Mouse (Mus musculus) forelimb bud, embryonic 11.5 days (tissue): ENCODE measurements at regions not wholly inside any gene's neighbourhood (a gene's known extent, or its start where the extent isn't known, plus 50 kb on each side); places are given as distances from the start of the nearest gene placed in this dataset.
A peak's percentile ranks its signal among the peaks of the same experiment; 100 is the strongest.

Source experiments
- DNase-seq: peaks from one replicate; pipeline ENCODE4 v3.0.0-alpha.2; 2012; ENCODE audit warnings: low read depth, low spot score

DNA sequence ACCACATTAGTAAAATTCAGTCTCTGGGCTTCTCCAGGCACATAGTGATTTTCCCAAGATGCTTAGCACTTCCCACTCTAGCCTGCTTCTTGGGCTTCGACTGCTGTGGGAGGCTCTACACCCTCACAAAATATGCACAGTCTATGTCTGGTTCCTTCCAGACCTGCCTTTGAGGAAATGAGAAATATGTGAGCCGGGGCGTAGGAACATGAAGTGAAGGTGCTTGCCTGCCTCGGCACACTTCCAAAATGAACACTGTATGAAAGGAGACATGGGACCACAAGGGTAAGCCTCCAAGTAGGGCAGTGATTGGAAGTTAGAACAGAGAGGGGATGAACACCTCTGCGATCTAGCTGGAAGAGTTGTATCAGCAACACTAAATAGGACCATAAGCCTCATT lies 54.5 kb downstream of the Gm10260 start:
- DNase-seq = no peak

DNA sequence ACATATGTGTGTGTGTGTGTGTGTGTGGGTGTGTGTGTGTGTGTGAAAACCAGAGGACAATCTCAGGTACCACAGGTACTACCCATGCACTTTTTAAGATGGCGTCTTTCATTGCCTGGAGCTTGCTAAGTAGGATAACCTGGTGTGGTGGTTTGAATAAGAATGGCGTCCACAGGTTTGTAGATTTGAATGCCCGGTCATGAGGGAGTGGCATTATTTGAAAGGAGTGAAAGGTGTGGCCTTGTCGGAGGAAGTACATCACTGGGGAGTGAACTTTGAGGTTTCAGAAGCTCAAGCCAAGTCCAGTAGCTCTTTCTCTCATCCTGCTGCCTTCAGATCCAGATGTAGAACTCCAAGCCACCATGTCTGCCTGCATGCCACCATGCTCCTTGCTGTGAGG lies 55.9 kb downstream of the Gm10260 start:
- DNase-seq = no peak

DNA sequence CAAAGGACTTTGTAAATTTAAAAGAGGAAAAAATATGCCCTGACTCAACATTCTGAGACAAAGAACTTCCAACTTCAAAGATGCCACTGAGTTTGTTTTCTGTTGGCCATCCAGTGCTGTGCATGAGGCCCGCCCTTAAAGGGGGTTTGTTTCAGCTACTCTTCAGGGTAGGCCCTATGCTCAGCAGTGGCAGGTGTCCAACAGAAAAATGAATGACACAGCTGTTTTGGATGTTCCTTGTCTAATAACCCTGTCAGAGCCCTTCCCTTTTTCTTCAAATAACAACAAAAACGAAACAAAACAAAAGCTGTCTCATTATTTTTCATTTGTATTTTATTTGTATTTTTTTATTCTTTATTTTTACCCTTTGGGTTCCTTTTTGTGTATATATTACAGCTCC lies 61.5 kb downstream of the Gm10260 start:
- DNase-seq = no peak

DNA sequence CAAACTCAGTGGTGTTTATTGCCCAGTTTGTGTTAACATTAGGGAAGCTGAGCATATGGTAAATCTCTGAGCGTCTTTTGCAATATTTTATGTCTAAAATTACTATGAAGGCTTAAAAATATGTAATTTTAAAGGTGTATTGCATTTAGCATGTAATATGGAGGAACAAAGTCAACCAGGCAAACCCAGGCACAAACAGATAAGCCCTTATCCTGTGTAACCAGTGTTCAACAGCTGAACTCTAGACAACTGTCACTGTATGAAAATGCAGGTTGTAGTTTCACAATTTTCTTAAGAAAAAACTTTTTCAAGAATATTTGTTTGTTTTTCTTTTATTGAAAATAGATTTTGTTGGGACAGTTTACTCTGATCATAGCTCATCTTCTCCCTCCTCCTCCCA lies 62.1 kb downstream of the Gm10260 start:
- no peak for DNase-seq

DNA sequence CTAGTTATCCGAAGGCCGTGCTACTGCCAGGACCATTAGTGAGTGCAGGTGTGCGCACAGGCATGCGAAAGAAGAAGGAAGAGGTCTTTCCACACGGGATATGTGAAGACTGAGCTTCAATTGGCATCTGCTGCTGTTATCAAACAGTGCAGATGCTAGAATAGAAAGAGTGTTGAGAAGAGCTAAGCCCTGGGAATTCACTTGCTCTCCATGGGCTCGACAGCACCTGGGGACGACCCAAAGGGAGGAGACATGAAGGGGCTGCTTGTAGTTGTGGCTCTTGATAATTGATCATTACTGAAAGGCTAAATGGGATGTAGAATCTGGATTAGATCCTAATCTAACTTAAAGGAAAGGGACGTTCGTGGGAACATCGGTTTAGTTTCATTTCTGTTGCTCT lies 63.2 kb downstream of the Gm10260 start:
- no peak for DNase-seq

DNA sequence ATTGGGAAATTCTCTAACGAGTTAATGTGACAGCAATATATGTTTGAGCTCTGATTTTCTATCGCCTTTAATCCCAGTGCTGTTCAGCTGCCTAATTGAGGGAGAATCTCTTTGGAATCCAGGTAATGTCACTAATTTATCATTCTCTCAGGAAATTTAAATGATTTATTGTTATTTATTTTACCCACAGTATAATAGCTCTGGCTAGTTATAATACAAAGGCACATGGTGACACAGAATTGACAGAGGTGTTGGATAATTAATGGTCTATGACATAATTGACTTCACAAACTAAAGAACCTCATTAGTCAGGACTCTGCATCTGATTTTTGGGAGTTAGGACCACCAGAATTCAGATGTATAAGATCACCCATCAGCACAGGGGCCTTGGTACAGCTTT lies 65.4 kb downstream of the Gm10260 start:
- DNase-seq = no peak

DNA sequence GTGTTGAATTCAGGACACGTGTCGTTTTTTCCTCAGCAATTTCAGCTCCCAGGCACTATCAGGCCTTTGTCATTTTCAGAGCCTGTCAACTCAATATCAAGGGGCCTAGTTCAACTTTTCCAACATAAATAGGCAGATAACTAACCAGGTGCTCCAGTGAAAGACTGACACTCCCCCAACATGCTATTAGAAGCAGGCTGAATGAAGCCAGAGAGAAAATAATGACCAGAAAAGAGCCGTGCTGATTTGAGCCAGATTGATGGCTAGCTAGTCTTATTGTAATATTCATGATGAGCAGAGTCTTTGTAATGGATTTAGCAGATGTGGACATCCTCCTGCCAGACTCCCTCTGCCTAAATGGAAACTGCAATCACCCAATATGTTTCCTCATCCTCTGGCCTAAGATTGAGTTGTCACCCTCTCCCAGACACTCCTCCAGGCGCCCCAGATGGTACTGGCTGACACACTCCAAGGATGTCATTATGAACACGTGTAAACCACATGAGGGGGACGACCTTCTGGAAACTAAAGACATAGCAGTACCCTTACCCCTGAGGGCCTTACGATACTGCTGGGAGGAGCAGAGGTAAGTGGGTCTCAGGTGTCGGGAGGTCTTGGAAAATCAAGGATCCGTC lies 66.0 kb downstream of the Gm10260 start:
- peak; percentile 48 for DNase-seq

DNA sequence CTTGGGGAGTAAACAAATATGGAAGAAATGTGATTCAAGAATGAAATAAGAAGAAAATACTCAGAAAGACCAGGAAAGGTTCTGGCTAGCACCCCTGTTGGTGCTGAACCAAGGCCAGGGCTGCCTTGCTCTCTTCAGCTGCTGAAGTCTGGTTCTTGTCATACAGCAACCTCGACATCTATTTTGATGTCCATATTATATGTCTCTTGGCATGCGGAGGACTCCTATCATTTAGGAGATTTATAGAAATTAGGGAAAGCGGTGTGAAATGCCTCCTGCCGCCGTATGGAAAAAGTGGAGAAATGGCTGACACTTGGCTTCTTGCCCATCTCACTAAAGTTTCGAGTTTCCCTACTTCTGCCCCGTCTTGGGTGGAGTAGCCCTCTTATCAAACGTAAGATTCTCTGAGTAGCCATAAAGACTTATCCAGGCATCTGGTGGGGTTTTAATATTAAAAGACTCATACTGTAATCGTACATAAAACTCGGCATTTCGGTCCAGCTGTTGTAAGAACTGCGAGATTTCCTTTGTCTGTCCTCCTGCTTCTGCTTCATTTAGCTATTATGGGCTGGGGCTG lies 72.0 kb downstream of the Gm10260 start:
- DNase-seq = no peak

DNA sequence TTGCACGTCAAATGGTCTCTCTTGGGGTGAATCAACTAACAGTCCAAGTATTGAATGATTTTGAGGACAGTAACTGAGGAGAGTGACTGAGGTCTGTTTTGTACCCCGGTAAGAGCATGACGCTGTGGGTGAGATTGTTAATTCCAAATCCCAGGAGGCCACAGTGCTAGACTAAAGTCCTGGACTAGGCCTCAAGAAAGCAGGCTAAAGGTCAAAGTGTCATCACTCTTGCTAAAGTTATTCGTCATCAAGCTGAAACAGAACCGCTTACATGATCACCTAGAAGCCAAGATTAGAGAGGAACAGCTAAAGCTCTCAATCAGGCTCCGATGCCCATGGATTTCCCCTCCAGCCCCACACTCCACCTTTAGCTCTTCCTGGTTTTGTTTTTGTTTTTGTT lies 76.6 kb downstream of the Gm10260 start:
- DNase-seq = no peak

DNA sequence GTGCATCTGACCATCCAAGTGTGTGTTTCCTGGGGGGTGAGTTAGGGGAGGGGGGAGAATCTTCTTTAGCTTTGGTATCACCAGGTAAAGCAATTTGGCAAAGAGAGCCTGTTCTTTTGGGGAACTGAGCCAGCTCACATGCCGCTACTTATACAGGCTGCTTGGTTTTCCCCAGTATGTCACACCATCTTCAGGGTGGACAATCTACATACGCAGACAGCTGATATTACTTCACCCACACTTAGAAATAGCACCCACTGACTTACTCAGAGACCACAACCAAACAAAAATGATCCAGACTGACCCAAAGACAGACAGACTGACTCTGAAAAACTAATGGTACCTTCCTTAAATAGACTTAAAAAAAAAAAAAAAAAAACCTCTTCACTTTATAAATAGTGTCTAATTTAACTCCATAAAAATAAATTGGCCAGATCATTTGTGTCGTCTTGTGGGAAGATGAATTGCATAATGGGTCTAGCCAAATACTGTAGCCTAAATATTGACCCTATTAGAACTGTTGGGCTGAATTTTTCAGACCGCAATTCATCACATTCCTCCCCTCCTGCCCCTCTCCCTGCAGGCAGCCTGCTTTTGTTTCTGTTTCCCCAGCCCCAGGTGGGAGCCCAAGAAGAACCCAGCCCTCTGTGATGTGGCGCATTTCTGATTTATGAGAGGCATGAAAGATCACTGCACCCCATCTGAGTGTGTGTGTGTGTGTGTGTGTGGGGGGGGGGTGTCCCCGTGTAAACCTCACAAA lies 79.0 kb downstream of the Gm10260 start:
- peak; percentile 19 for DNase-seq

DNA sequence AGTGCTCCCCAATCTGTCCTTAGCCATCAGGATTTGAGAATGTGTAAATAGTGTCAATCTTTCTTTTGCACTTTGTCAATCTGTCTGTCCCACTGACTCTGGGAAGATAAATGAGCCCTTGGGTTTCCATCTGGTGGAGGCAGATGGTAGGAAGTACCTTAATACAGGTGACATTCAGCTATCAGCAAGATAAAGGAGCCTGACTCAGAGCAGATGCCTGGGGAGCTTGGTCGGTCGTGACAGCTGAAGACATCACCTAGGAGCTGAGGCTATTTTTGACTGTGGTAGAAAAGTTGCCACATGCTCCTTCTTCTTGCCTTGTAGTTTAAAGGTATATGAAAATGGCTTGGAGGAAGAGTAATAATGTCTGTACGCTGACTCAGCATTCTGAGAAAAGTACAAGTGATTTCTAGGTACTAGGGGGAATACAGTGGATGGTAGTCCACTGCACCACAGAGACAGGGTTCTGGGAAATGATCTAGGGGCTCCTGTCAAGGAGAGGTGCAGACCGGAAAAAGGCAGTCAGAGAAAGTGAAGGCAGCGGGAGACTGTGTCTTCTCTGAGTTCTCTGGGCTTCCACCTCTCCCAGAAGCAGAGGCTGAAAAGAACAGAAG lies 80.0 kb downstream of the Gm10260 start:
- DNase-seq = no peak

DNA sequence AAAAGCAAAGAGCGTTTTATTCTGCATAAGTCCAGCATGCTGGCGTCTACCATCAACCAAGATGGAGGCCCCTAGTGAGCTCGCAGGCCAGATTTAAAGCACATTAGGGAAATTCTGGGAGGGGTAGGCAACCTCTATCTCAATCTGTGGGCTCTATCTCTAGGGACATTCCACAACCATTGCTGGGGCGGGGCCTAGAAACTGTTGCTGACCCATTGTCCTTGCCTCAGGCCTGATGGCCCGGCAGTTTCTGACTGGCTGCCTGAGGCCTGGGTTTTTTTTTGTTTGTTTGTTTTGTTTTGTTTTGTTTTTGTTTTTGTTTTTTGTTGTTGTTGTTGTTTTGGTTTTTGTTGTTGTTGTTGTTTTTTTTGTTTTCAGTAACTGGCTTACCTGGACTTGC lies 81.4 kb downstream of the Gm10260 start:
- DNase-seq = no peak

DNA sequence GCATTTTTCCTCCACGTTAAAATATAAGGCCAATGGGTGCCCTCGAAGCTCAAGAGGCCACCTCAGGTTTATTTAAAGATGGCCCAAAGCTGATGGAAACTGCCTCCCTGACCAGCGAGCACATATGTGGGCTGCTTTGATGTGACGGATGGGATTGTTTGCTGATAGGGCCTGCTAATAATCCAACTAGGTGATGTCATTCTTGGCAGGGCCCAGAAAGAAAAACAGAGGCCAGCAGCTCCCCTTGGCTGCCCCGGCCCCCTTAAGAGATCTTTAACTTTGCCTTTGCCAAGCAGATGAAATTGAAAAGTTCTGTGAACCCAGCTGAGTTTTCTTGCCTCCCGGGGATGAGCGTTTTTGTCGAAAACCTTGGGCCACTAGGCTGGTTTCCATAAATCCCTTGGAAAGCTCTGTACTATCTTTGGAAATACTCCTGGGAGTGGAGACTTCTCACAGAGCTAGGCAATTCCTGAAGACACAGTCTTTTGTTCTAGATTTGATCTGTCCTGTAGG lies 83.8 kb downstream of the Gm10260 start:
- no peak for DNase-seq

DNA sequence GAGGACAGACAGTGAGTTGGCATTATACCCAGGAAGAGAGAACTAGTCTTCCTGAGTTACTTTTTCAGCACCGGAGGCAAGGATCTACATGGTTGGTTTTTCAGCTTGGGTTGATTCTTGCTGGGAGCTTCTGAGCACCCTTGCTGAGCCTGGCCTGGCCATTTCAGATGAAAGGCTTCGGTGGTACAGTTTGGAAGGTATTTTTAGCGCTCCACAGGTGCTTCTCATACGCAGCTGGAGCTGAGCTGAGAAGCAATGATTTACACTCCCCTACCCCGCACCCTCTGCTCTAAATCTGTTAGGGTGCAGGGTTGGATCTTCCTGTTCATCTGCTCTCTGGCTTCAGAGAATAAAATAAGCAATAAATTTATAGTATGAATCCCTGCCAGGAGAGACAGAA lies 87.3 kb downstream of the Gm10260 start:
- no peak for DNase-seq

DNA sequence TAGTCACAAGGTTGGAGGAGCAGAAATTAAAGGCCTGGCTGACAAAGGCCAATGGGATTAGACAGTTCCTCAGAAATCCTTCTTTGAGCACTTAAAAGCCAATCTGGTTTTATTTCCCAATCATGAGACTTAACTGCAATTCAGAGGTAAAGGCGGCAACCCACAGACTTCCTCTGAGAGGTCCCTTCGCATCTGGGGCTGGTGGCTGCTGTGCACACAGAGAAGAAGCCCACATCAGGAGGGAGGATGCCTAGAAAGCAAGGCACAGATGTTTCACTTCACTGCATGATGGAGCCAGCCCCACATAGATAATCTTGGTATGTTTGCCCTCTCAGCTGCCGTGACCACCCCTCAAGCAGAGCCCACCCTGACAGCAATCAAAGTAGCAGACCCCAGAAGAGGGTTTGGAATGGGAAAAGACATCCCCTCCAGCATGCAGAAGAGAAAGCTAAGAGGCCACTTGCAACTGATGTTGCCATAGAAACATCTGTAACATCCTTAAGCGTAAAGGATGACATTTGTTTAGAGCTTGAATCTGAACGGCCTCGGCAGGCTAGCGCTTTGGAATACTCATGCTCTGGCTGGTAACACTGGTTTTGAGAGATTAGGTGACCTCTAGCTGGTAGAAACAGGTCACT lies 88.3 kb downstream of the Gm10260 start:
- DNase-seq = no peak

DNA sequence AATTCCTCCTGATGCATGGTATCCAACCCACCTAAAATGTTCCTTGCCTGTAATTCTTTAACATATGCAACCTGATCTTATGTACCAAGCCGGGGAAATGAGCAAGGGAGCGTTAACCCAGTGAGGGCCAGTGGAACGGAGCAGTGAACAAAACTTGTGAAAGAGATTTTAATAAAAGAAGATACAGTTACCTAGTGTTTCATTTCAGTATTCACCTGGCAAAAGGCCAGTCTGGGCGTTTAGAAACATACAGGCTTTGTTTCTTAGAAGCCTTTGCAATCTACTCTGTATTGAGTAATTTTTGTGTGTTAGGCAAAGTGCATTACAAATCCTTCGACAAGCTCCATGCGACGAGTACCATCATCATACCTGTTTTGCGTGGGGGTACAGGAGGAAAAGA lies 91.1 kb downstream of the Gm10260 start:
- no peak for DNase-seq

DNA sequence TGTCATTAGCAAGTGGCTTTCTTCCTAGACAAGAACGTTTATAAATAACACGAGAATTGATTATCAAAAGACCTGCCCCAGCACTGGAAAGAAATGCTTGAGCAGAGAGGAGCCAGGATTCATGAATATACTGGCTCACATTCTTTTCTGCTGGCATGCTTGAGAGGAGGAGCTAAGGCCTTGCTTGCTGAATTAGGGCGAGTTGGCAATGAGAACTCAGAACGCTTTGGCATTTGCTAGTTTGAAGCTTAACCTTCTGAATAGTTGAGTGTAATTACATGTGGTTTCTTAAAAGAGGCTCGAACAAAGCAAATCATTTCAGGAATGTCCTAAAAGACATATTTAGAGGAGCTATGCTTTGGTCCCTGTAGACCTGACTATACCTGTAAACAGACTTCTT lies 91.5 kb downstream of the Gm10260 start:
- no peak for DNase-seq

DNA sequence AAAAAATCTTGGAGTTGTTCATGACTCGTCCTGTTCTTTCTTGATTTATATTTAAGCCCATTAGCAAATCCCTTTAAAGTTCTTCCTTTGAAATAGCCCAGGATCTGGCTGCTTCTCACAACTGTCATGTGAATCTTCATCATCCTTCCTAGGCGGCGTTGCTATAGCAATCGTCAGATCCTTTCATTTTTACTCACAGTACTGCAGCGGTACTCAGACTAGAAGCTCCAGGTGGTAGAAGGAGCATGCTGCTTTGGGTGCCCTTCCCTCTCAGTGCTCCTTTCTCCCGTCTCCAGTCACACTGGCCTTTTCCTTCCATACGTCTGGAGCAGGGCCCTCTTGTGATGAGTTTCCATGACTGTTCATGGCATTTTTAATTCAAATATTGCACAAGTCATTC lies 93.1 kb downstream of the Gm10260 start:
- no peak for DNase-seq

DNA sequence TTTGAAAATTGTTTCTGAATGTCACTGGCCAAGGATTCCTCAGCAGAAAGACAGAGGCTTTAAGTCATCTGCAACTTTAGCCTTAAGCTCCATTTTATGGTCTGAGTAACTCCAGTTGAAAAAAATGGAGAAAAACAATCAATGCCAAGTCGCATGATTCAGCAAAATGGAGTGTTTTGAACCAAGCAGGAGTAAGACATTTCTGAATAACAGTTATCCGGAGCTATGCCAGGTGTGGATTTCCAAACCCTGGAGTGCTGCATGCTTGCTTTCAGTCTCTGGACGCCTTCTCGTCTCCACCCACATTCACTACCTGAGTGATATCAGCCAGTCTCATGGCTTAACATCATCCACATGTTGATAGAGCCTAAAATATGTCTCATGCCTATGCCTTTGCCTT lies 93.7 kb downstream of the Gm10260 start:
- no peak for DNase-seq

DNA sequence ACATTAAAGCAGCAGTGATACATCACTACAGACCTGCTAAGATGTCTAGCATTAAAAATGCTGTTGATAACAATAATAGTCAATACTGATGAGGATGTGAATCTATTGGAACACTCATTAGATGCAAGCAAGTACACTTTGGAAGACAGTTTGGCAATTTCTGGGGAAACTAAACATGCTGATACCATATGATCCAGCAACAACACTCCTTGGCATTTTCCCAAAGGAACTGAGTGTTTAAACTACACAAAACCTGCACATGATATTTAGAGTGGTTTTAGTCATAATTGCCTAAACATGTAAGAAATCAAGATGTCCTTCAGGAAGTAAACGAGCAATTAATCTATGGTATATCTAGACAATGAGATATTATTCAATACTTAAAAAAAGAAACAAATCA lies 95.2 kb downstream of the Gm10260 start:
- no peak for DNase-seq

DNA sequence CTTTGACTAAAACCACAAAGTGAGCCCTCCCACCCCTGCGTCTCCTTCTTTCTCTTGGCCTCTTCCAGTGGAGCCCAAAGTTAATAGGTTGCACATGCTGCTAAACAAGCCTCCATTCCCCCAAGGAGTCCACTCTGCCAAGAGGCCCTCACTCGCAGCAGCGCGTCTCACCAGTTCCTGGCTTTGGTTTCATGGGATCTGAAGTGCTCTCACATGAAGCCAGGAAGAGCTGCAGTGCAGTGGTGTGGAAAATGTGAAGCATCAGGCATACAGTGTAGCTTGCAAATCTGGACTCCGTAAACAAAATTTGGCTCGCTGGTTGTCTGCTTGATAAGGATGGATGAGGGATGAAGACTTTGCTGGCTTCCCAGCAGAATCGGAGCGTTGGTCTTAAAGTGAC lies 97.7 kb downstream of the Gm10260 start:
- DNase-seq = no peak

DNA sequence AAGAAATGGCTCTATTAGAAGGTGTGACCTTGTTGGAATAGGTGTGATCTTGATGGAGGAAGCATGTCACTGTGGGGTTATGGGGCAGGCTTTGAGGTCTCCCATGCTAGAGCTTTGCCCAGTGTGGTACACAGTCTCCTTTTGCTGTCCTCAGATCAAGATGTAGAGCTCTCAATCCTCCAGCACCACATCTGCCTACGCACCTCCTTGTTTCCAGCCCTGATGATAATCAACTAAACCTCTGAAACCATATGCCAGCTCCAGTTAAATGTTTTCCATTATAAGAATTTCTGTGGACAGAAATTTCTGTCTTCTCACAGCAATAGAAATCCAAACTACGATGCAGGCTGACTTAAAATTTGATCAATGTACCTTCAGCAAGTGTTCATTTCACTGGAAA lies 103.8 kb downstream of the Gm10260 start:
- DNase-seq = no peak
